Mouse (Mus musculus) mature B cell (primary cell): ENCODE data around the gene Rspo3.

Experiments
- in situ Hi-C: fragments of 300-500 bp; cut with MboI; formaldehyde crosslinking; loops from 2 replicates; pipeline ENCODE4 v1.14.3; 2019

Rspo3 gene

DNA sequence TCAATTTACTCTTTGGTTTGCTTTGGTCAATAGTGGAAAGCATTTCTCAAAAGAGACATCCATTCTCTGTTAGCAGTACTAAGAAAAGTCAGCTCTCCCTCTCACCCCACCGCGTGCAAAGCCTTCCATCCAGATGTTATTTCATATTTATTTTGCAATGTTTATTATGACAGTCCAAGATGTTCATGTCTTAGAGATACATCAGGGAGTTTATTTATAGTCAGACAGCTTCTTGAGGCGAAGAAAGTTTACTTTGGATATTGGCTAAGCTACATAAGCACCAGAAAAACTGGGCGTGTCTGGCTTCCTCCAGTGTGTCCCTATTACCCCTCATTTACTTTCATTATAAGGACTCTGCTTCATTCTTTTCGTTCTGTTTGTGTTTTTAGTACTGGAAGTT, 94.4 kb downstream of the Rspo3 start:
- in situ Hi-C loops: no loop called here

- in situ Hi-C loops: no loop called here
Measured at GRCm38 (mm10) chr10:29432935-29433453, 102.7 kb downstream of the Rspo3 start.

DNA sequence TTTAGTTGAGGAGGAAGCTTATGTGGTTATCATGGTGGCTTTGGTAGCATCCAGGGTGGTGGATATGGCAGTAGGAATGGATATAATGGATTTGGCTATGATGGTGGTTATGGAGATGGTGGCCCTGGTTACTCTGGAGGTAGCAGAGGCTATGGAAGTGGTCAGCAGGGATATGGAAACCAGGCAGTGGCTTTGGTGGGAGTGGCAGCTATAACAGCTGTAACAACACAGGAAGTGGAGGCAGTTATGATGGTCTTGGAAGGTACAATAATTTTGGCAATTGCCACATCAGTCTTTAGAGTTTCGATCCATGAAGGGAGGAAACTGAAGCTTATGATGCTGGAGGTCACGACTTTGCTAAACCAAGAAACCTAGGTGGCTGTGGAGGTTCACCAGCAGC, 109.0 kb downstream of the Rspo3 start:
- in situ Hi-C loops: no loop called here

DNA sequence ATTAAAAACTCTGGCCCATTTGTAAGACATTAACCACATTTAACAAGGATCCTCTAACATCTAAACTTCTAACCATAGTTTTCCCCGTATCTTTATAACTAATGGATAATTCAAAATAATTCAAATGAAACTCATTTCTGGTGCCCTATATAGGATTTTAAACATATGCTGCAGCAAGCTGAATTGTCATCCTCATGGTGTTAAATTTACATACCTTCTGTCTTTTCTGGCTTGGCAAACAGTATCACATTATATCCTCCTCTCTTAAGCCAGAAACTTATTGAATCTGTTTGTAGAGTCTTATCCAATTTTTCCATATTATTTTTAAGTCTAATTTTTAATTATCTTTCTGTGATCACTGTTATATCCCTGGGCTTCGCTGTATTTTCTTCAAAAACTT, 111.1 kb downstream of the Rspo3 start:
- in situ Hi-C loops: no loop called here

- in situ Hi-C loops: no loop called here
Measured at GRCm38 (mm10) chr10:29414361-29414760, 121.3 kb downstream of the Rspo3 start.

DNA sequence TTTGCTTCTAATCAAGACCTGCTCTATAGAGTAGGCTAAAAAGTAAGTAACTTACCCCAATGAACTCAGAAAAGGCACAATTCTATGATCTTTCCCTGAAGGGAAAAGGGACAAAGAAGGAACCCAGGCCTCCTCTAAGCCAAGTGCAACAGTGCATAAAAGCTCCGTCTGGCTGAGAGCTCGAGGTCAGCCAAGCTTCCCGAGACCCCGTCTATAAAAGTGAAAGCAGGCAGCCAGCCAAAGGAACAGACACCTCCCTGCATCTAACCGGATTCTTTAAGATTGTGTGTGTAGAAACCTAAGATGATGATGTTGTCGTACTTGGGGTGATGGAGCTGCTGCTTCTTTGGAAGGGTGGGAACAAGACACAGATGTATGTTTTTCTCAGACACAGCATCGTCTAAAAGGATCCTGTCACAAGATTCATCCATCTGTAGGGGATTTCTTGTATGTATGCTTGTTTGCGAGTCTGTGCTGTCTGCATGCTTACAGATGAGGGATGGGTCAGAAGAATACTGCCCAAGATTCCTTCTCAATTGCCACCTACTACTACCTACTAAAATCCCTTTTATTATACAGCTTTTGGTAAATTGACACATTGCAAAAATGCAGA, 132.9 kb downstream of the Rspo3 start:
- in situ Hi-C loops: no loop called here
